Mouse (Mus musculus) activated CD4-positive, CD25-positive, alpha-beta regulatory T cell, adult 9 weeks (primary cell): ENCODE results near the gene Creb3. TPM values are rescaled to one million over a fixed set of nuclear protein-coding genes. Genes with fewer than 3 reads are reported as not detected.

Experiments
- polyA plus RNA-seq: library from polyadenylated mRNA; unstranded; fragments of 100-300 nt; shearing (Covaris generic); gene quantifications from one replicate; pipeline ENCODE4 v1.2.1, GENCODE M21; 2017

Gene Creb3
- polyA plus RNA-seq: 86.8 TPM

GRCm38 (mm10) chr4:43561997-43562768 is at the start of gene Creb3, which contains the start of gene Tln1:
Gene Creb3, plus strand, starts transcription at chr4:43562332.
Gene Tln1, minus strand, starts transcription at chr4:43562691.

GRCm38 (mm10) chr4:43578376-43579204 is 16.5 kb downstream of the Creb3 start, which contains the start of the genes Rgp1 and Gba2:
Gene Rgp1, plus strand, starts transcription at chr4:43578715.
Gene Gba2, minus strand, starts transcription at chr4:43578873.

GRCm38 (mm10) chr4:43584444-43585416 is 22.6 kb downstream of the Creb3 start, which contains the start of gene Msmp:
Gene Msmp, minus strand, starts transcription at chr4:43584494.

Other genes starting within 250 kb of the Creb3 start
- not detected for gene Rusc2, start 180.4 kb upstream of the Creb3 start, polyA plus RNA-seq
- not detected for gene Fam166b, start 133.2 kb upstream of the Creb3 start, polyA plus RNA-seq
- 0.48 TPM for gene Tesk1, start 120.4 kb upstream of the Creb3 start, polyA plus RNA-seq
- gene Cd72, start 107.7 kb upstream of the Creb3 start, polyA plus RNA-seq: 54.1 TPM
- 146 TPM for gene Sit1, start 78.6 kb upstream of the Creb3 start, polyA plus RNA-seq
- gene Ccdc107, start 69.4 kb upstream of the Creb3 start, polyA plus RNA-seq: 75.3 TPM
- 4.9 TPM for gene Arhgef39, start 62.6 kb upstream of the Creb3 start, polyA plus RNA-seq
- gene Car9, start 55.4 kb upstream of the Creb3 start, polyA plus RNA-seq: 0.90 TPM
- gene Tpm2, start 38.6 kb upstream of the Creb3 start, polyA plus RNA-seq: not detected
- gene Tln1, start 359 bp downstream of the Creb3 start, polyA plus RNA-seq: 436 TPM
- gene Rgp1, start 16.4 kb downstream of the Creb3 start, polyA plus RNA-seq: 24.1 TPM
- 27.6 TPM for gene Gba2, start 16.5 kb downstream of the Creb3 start, polyA plus RNA-seq
- gene Msmp, start 22.2 kb downstream of the Creb3 start, polyA plus RNA-seq: 3.2 TPM
- not detected for gene Npr2, start 69.6 kb downstream of the Creb3 start, polyA plus RNA-seq
- gene Spag8, start 91.3 kb downstream of the Creb3 start, polyA plus RNA-seq: 0.38 TPM
- gene Hint2, start 94.1 kb downstream of the Creb3 start, polyA plus RNA-seq: 70.9 TPM
- gene Tmem8b, start 106.6 kb downstream of the Creb3 start, polyA plus RNA-seq: 0.83 TPM
- gene Fam221b, start 106.8 kb downstream of the Creb3 start, polyA plus RNA-seq: 1.4 TPM
- gene Olfr70, start 138.5 kb downstream of the Creb3 start, polyA plus RNA-seq: not detected
- not detected for gene Olfr71, start 147.9 kb downstream of the Creb3 start, polyA plus RNA-seq
- not detected for gene Hrct1, start 164.9 kb downstream of the Creb3 start, polyA plus RNA-seq
- not detected for gene Spaar, start 167.7 kb downstream of the Creb3 start, polyA plus RNA-seq
- gene Olfr159, start 208.7 kb downstream of the Creb3 start, polyA plus RNA-seq: not detected